Mouse (Mus musculus) heart, embryonic 14.5 days (tissue): Measurements from ENCODE around the gene Prkar2b. TPM values are rescaled to one million over a fixed set of nuclear protein-coding genes. Genes with fewer than 3 reads are reported as not detected.

Experiments
- ATAC-seq: fragments of 200-750 bp; cut with Nextera tagmentation; 2 replicates; pipeline ENCODE4 v1.8.0; 2017; ENCODE audit warnings: low read depth, moderate TSS enrichment; ENCODE audit not compliant: insufficient number of reproducible peaks, insufficient read depth, low FRiP score
- H3K27ac ChIP-seq, 2 experiments: fragments of 200-500 bp in 1 of 2; fragments of 300-500 bp in 1 of 2; sonication (generic) in 1 of 2; replicated peaks in 1 of 2; 2 replicates each; pipeline ENCODE4 v1.5.1; 2012 to 2014; ENCODE audit warnings: low read depth in 2 of 2, low read length in 2 of 2, control low read depth in 1 of 2, mild to moderate bottlenecking in 1 of 2, mixed read lengths in 1 of 2; ENCODE audit not compliant: control insufficient read depth in 1 of 2, insufficient read depth in 1 of 2
- H3K27me3 ChIP-seq: fragments of 300-500 bp; sonication (generic); 2 replicates; pipeline ENCODE4 v1.6.1; 2014; ENCODE audit warnings: mild to moderate bottlenecking, low read length, control low read depth; ENCODE audit not compliant: control insufficient read depth, insufficient read depth
- H3K36me3 ChIP-seq: fragments of 300-500 bp; sonication (generic); 2 replicates; pipeline ENCODE4 v1.6.1; 2014; ENCODE audit warnings: mild to moderate bottlenecking, control low read depth, low read length, mixed read lengths; ENCODE audit not compliant: control insufficient read depth, insufficient read depth
- H3K4me1 ChIP-seq, 2 experiments: fragments of 200-500 bp in 1 of 2; fragments of 300-500 bp in 1 of 2; sonication (generic) in 1 of 2; 2 replicates each; pipeline ENCODE4 v1.6.1; 2012 to 2014; ENCODE audit warnings: low read length in 2 of 2, control low read depth in 1 of 2, mixed read lengths in 1 of 2; ENCODE audit not compliant: control insufficient read depth in 2 of 2, insufficient read depth in 2 of 2
- H3K4me2 ChIP-seq: fragments of 300-500 bp; sonication (generic); 2 replicates; pipeline ENCODE4 v1.6.1; 2014; ENCODE audit warnings: mild to moderate bottlenecking, low read length
- H3K4me3 ChIP-seq, 2 experiments: fragments of 200-500 bp in 1 of 2; fragments of 300-500 bp in 1 of 2; sonication (generic) in 1 of 2; 2 replicates each; pipeline ENCODE4 v1.5.1; 2012 to 2014; ENCODE audit warnings: low read length in 2 of 2, mild to moderate bottlenecking in 2 of 2, control low read depth in 1 of 2, low read depth in 1 of 2, moderate library complexity in 1 of 2; ENCODE audit not compliant: control insufficient read depth in 1 of 2, insufficient read depth in 1 of 2
- H3K9ac ChIP-seq: fragments of 300-500 bp; sonication (generic); 2 replicates; pipeline ENCODE4 v1.6.1; 2014; ENCODE audit warnings: mild to moderate bottlenecking, low read length
- H3K9me3 ChIP-seq: fragments of 300-500 bp; sonication (generic); 2 replicates; pipeline ENCODE4 v1.6.1; 2016; ENCODE audit warnings: low read length, control low read depth; ENCODE audit not compliant: control insufficient read depth
- WGBS: fragments of 180-500 bp; shearing (Covaris S2); extraction: QIAGEN DNeasy Blood & Tissue Kit; methylation state at CpG from one replicate; pipeline ENCODE4 v1.1.7; 2014; 5-methylcytosine and 5-hydroxymethylcytosine counted together
- polyA plus RNA-seq: library from polyadenylated mRNA; unstranded; fragments of >200 nt; fragmentation: Nextera tagmentation; extraction: Ambion mirVana; gene quantifications from 2 replicates; pipeline ENCODE4 v1.2.1, GENCODE M21; 2014

Prkar2b gene
- polyA plus RNA-seq, 1 experiment from 2014 or later, result 14.7 TPM

DNA sequence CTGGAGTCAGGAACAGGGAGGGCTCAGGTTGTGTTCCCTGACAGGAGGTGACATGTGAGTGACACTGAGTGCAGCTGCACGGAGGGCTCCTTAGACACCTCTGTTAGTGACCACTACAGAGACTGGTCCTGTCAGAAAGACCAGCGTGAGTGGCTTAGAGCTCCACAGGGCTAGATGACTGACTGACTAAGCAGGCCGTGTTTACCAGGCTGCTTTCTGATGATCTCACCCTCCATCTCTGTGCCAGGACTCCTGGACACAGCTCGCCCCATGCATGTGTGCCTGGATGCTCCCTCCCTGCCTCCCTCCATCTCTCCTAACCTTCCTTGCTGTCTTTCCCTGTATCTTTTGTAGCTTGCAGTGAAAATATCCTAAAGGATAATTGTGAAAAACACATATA is 147.5 kb downstream of the Prkar2b start:
- Histone ChIP-seq H3K27ac (peak overlapping the region in 1 of 2 experiments; percentile 50; a peak in 1 of 4 replicates), H3K9me3 (no peaks in the 10 kb centered on the region), H3K4me2 (no peak overlapping the region), H3K4me3 (no peak overlapping the region), H3K27me3 (no peaks in the 10 kb centered on the region), H3K4me1 (peaks cover 9 to 16% of the 10 kb centered on the region in 2 experiments), H3K9ac (no peak overlapping the region), H3K36me3 (peaks cover 7% of the 10 kb centered on the region; the same call in 1 of the 2 replicates)
- 0 out of 2 replicates have a peak, but pooled peaks have one; percentile 41 for ATAC-seq
- WGBS, result 27% methylated on average over 4 of the region's 4 CpGs

DNA sequence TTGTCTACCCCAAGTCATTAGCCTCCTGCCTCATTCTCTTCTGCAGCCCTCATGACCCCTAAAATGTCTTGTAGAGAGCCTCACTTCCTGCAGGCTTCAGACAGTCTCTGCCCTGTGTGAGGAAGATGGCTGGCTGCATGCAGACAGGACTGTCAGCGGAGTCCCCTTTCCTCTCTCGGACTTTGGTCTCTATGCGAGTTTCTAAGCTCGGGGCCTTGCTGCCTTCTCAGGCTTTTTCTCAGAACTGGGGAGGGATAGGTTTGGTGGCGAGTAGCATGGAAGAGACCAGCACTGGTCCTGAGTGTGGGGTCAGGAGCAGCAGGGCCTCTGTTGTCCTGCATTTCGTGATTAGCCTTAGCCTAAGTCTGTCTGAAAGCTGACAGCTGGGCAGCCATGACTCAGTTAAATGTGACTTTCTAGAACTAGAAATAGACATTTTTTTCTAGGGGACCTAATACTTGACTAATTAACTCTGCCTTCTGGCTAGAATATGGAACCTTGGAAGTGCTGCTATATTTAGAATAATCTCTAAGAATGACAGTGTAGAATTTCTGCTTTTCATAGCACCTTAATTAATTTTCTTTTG is 148.0 kb downstream of the Prkar2b start:
- 79% methylated on average over 6 of the region's 6 CpGs for WGBS
- no peak for ATAC-seq

More for the DNA sequence above, 148.0 kb downstream of the Prkar2b start:
- H3K9me3 ChIP-seq, result no peaks in the 10 kb centered on the region
- H3K4me2 ChIP-seq, result no peak overlapping the region
- peaks cover 9 to 16% of the 10 kb centered on the region in 2 experiments for H3K4me1 ChIP-seq
- 0 out of 4 replicates have a peak overlapping the region, but pooled peaks of 1 of the 2 experiments have one; percentile 50 for H3K27ac ChIP-seq
- no peak overlapping the region for H3K4me3 ChIP-seq
- H3K36me3 ChIP-seq, result peaks cover 4% of the 10 kb centered on the region; the same call in 1 of the 2 replicates
- H3K9ac ChIP-seq, result no peak overlapping the region
- H3K27me3 ChIP-seq, result no peaks in the 10 kb centered on the region

Other genes with a start within 250 kb of the Prkar2b start
- gene Hbp1, start 110.8 kb downstream of the Prkar2b start, polyA plus RNA-seq, result 119 and 138 TPM in 2 replicates
- 1.9 and 2.2 TPM in 2 replicates for gene Pik3cg, start 147.4 kb upstream of the Prkar2b start, polyA plus RNA-seq